Mouse (Mus musculus): Measurements from ENCODE around the gene Dip2c. TPM values are rescaled to one million over a fixed set of nuclear protein-coding genes. Genes with fewer than 3 reads are reported as not detected.

The Dip2c gene
- polyA plus RNA-seq, 1 experiment from 2014 or later = 0.83 TPM

- ATAC-seq = no peak
Observed at GRCm38 (mm10) chr13:9712409-9712808, 436.1 kb downstream of the Dip2c start.

GRCm38 (mm10) chr13:9712971-9713370 is 436.6 kb downstream of the Dip2c start:
- no peak for DNase-seq
- no peak for TF ChIP-seq CTCF (IDR thresholded peaks at IDR 0.05; ENCODE audit: low read depth)
- TF ChIP-seq EP300 (IDR thresholded peaks at IDR 0.05; ENCODE audit: low read depth) = no peak
- ATAC-seq = no peak
- Histone ChIP-seq H3K27ac (ENCODE audit: low read depth) (no peak overlapping the region), H3K9ac (replicated peaks) (no peak overlapping the region), H3K36me3 (replicated peaks; ENCODE audit: insufficient read depth, low read length) (peaks cover 9% of the 10 kb centered on the region; the same call in 1 of the 2 replicates), H3K9me3 (ENCODE audit: low read length) (no peaks in the 10 kb centered on the region), H3K4me3 (ENCODE audit: low read depth, low read length) (no peak overlapping the region), H3K4me2 (ENCODE audit: low read depth, low read length) (no peak overlapping the region), H3K27me3 (ENCODE audit: insufficient read depth, low read length) (no peaks in the 10 kb centered on the region), H3K4me1 (ENCODE audit: insufficient read depth) (no peaks in the 10 kb centered on the region)
- WGBS (ENCODE audit: insufficient replicate concordance) = 83% methylated on average over 3 of the region's 3 CpGs

More at GRCm38 (mm10) chr13:9712409-9712808, 436.1 kb downstream of the Dip2c start:
- Histone ChIP-seq H3K9me3 (ENCODE audit: low read length) (no peaks in the 10 kb centered on the region), H3K4me3 (ENCODE audit: low read depth, low read length) (no peak overlapping the region), H3K4me1 (ENCODE audit: insufficient read depth) (no peaks in the 10 kb centered on the region), H3K9ac (replicated peaks) (no peak overlapping the region), H3K36me3 (replicated peaks; ENCODE audit: insufficient read depth, low read length) (peaks cover 9% of the 10 kb centered on the region; the same call in 1 of the 2 replicates), H3K27ac (ENCODE audit: low read depth) (no peak overlapping the region), H3K4me2 (ENCODE audit: low read depth, low read length) (no peak overlapping the region), H3K27me3 (ENCODE audit: insufficient read depth, low read length) (no peaks in the 10 kb centered on the region)
- TF ChIP-seq EP300 (IDR thresholded peaks at IDR 0.05; ENCODE audit: low read depth) = no peak
- TF ChIP-seq CTCF (IDR thresholded peaks at IDR 0.05; ENCODE audit: low read depth) = no peak
- WGBS (ENCODE audit: insufficient replicate concordance) = 85% methylated on average over 1 of the region's 1 CpGs
- DNase-seq = no peak

GRCm38 (mm10) chr13:9713462-9714134 is 437.3 kb downstream of the Dip2c start:
- Histone ChIP-seq H3K27me3 (ENCODE audit: insufficient read depth, low read length) (no peaks in the 10 kb centered on the region), H3K27ac (ENCODE audit: low read depth) (no peak overlapping the region), H3K4me3 (ENCODE audit: low read depth, low read length) (no peak overlapping the region), H3K4me1 (ENCODE audit: insufficient read depth) (no peaks in the 10 kb centered on the region), H3K36me3 (replicated peaks; ENCODE audit: insufficient read depth, low read length) (peaks cover 9% of the 10 kb centered on the region; the same call in 1 of the 2 replicates), H3K4me2 (ENCODE audit: low read depth, low read length) (no peak overlapping the region), H3K9ac (replicated peaks) (no peak overlapping the region), H3K9me3 (ENCODE audit: low read length) (no peaks in the 10 kb centered on the region)
- no peak for DNase-seq
- TF ChIP-seq CTCF (IDR thresholded peaks at IDR 0.05; ENCODE audit: low read depth) = no peak
- peak; percentile 63 for TF ChIP-seq EP300 (IDR thresholded peaks at IDR 0.05; ENCODE audit: low read depth)
- WGBS (ENCODE audit: insufficient replicate concordance) = 56% methylated on average over 6 of the region's 6 CpGs
- ATAC-seq = peak; percentile 97

GRCm38 (mm10) chr13:9715224-9715623 is 438.9 kb downstream of the Dip2c start:
- no peaks in the 10 kb centered on the region for H3K9me3 ChIP-seq (ENCODE audit: low read length)
- 63% methylated on average over 1 of the region's 1 CpGs for WGBS (ENCODE audit: insufficient replicate concordance)
- peaks cover 8% of the 10 kb centered on the region for H3K36me3 ChIP-seq (replicated peaks; ENCODE audit: insufficient read depth, low read length)
- no peaks in the 10 kb centered on the region for H3K4me1 ChIP-seq (ENCODE audit: insufficient read depth)
- no peak overlapping the region for H3K4me2 ChIP-seq (ENCODE audit: low read depth, low read length)
- no peak overlapping the region for H3K27ac ChIP-seq (ENCODE audit: low read depth)
- TF ChIP-seq EP300 (IDR thresholded peaks at IDR 0.05; ENCODE audit: low read depth) (no peak), CTCF (IDR thresholded peaks at IDR 0.05; ENCODE audit: low read depth) (no peak)
- ATAC-seq = no peak
- DNase-seq = no peak
- no peak overlapping the region for H3K9ac ChIP-seq (replicated peaks)
- H3K4me3 ChIP-seq (ENCODE audit: low read depth, low read length) = no peak overlapping the region
- H3K27me3 ChIP-seq (ENCODE audit: insufficient read depth, low read length) = no peaks in the 10 kb centered on the region

Other genes starting within 250 kb of the Dip2c start
- gene Larp4b, start 182.6 kb upstream of the Dip2c start, polyA plus RNA-seq (2015; fragmentation: Nextera tagmentation; extraction: Ambion mirVana) = 17.4 and 20.3 TPM in 2 replicates